Mouse (Mus musculus) urinary bladder, postnatal 14 days (tissue): ENCODE measurements around the gene Gpr155.

Experiments used
- DNase-seq: peaks from one replicate; pipeline ENCODE4 v3.0.0; 2021; ENCODE audit warnings: low spot score

Gpr155 gene

GRCm38 (mm10) chr2:73386356-73387046 is at the start of gene Gpr155:
Gpr155 (minus strand) TSS chr2:73386572.
- DNase-seq, result peak; percentile 100

- DNase-seq, result no peak
Observed at GRCm38 (mm10) chr2:73435847-73436246, 49.5 kb upstream of the Gpr155 start.

GRCm38 (mm10) chr2:73431959-73432396 is 45.6 kb upstream of the Gpr155 start:
- peak; percentile 24 for DNase-seq

- DNase-seq, result peak; percentile 26
Observed at GRCm38 (mm10) chr2:73428803-73429468, 42.6 kb upstream of the Gpr155 start.

- peak; percentile 38 for DNase-seq
Observed at GRCm38 (mm10) chr2:73427293-73427692, 40.9 kb upstream of the Gpr155 start.

GRCm38 (mm10) chr2:73425822-73426221 is 39.5 kb upstream of the Gpr155 start:
- no peak for DNase-seq

GRCm38 (mm10) chr2:73419730-73420129 is 33.4 kb upstream of the Gpr155 start:
- no peak for DNase-seq

GRCm38 (mm10) chr2:73419285-73419684 is 32.9 kb upstream of the Gpr155 start:
- peak; percentile 27 for DNase-seq

- no peak for DNase-seq
Observed at GRCm38 (mm10) chr2:73415892-73416291, 29.5 kb upstream of the Gpr155 start.

GRCm38 (mm10) chr2:73410076-73410475 is 23.7 kb upstream of the Gpr155 start:
- no peak for DNase-seq

GRCm38 (mm10) chr2:73407662-73408061 is 21.3 kb upstream of the Gpr155 start:
- no peak for DNase-seq

GRCm38 (mm10) chr2:73406336-73406915 is 20.1 kb upstream of the Gpr155 start:
- no peak for DNase-seq

- DNase-seq, result no peak
Observed at GRCm38 (mm10) chr2:73404980-73405379, 18.6 kb upstream of the Gpr155 start.

- DNase-seq, result no peak
Observed at GRCm38 (mm10) chr2:73404442-73404841, 18.1 kb upstream of the Gpr155 start.

- no peak for DNase-seq
Observed at GRCm38 (mm10) chr2:73403385-73404013, 17.1 kb upstream of the Gpr155 start.

- DNase-seq, result no peak
Observed at GRCm38 (mm10) chr2:73401689-73402088, 15.3 kb upstream of the Gpr155 start.

GRCm38 (mm10) chr2:73397476-73397875 is 11.1 kb upstream of the Gpr155 start:
- DNase-seq, result no peak

GRCm38 (mm10) chr2:73396828-73397325 is 10.5 kb upstream of the Gpr155 start:
- no peak for DNase-seq

GRCm38 (mm10) chr2:73395516-73395915 is 9.1 kb upstream of the Gpr155 start:
- DNase-seq, result no peak

- DNase-seq, result no peak
Observed at GRCm38 (mm10) chr2:73394476-73394875, 8.1 kb upstream of the Gpr155 start.

GRCm38 (mm10) chr2:73392772-73393171 is 6.4 kb upstream of the Gpr155 start:
- no peak for DNase-seq

GRCm38 (mm10) chr2:73389951-73390350 is 3.6 kb upstream of the Gpr155 start:
- no peak for DNase-seq

GRCm38 (mm10) chr2:73387806-73388205 is 1.4 kb upstream of the Gpr155 start:
- no peak for DNase-seq
